Comparison of ENCODE assay signal across 9 mouse cellular contexts in genomic region chr5:21813994-21814393, GRCm38 (mm10). TPM values are rescaled to one million over a fixed set of nuclear protein-coding genes. Genes with fewer than 3 reads are reported as not detected.
DNase-seq lines count a peak whose midpoint lies in the region; ATAC-seq and TF ChIP-seq lines count a peak whose summit lies in the region.
"Had no signal": no experiment of that assay in that cellular context is flagged by ENCODE, and none has a peak within 500 bp of the region (broad histone marks: within the 10 kb centered on the region; RNA-seq: fewer than 3 reads in every experiment).

No protein-coding gene starts in this region.

- TF ChIP-seq POLR2A in CH12.LX (IDR thresholded peaks at IDR 0.05; ENCODE audit: low read depth, low read length): no peak
- TF ChIP-seq POLR2A in cortical plate, adult 2 months (IDR thresholded peaks at IDR 0.05; ENCODE audit: extremely low read depth, insufficient read depth, low read length): no peak

- H3K36me3 ChIP-seq in kidney, embryonic 14.5 days (ENCODE audit: control insufficient read depth, insufficient read depth, low read length): no peaks in the 10 kb centered on the region
- no peaks in the 10 kb centered on the region for H3K36me3 ChIP-seq in CH12.LX (replicated peaks in 1 of 2; ENCODE audit: control insufficient read depth in 1 of 2, insufficient read depth in 1 of 2, low read length in 1 of 2)
- H3K36me3 ChIP-seq in liver, postnatal 0 days (replicated peaks; ENCODE audit: insufficient read depth, low read length): no peaks in the 10 kb centered on the region
- no peaks in the 10 kb centered on the region for H3K36me3 ChIP-seq in stomach, postnatal 0 days (ENCODE audit: control insufficient read depth, insufficient read depth, low read length)
- H3K36me3 ChIP-seq: lung, embryonic 15.5 days had no signal

- no peak overlapping the region for H3K4me2 ChIP-seq in kidney, embryonic 14.5 days (replicated peaks; ENCODE audit: low read depth, low read length)
- no peak overlapping the region for H3K4me2 ChIP-seq in CH12.LX (ENCODE audit: insufficient read depth, low read depth, poor library complexity, severe bottlenecking)
- H3K4me2 ChIP-seq in liver, postnatal 0 days (ENCODE audit: low read depth, low read length): no peak overlapping the region
- no peak overlapping the region for H3K4me2 ChIP-seq in stomach, postnatal 0 days (replicated peaks; ENCODE audit: low read depth)
- H3K4me2 ChIP-seq: lung, embryonic 15.5 days had no signal

- H3K9ac ChIP-seq in kidney, embryonic 14.5 days (ENCODE audit: low read depth, low read length): no peak overlapping the region
- no peak overlapping the region for H3K9ac ChIP-seq in CH12.LX (ENCODE audit: insufficient read depth, low read depth)
- no peak overlapping the region for H3K9ac ChIP-seq in liver, postnatal 0 days (replicated peaks)
- H3K9ac ChIP-seq in stomach, postnatal 0 days (ENCODE audit: low read length): no peak overlapping the region
- H3K9ac ChIP-seq: lung, embryonic 15.5 days had no signal

- no peaks in the 10 kb centered on the region for H3K27me3 ChIP-seq in kidney, embryonic 14.5 days (ENCODE audit: control insufficient read depth, insufficient read depth, low read length)
- no peaks in the 10 kb centered on the region for H3K27me3 ChIP-seq in CH12.LX (replicated peaks)
- H3K27me3 ChIP-seq in liver, postnatal 0 days (ENCODE audit: insufficient read depth, low read length): no peaks in the 10 kb centered on the region
- H3K27me3 ChIP-seq in stomach, postnatal 0 days (ENCODE audit: control insufficient read depth, insufficient read depth, low read length): no peaks in the 10 kb centered on the region
- H3K27me3 ChIP-seq: lung, embryonic 15.5 days had no signal

- dilution Hi-C loops in CH12.LX (cut with MboI; ENCODE audit: extremely low pct_ligation_motif_present, extremely low pct_unique_long_range_greater_than_20kb, low sequenced_read_pairs): no loop called here

- peak; percentile 20 for DNase-seq in kidney, adult 18-20 months
- peak; percentile 74 for DNase-seq in A20 (ENCODE audit: low read depth, low spot score)
- peak; percentile 58 for DNase-seq in CH12.LX (ENCODE audit: extremely low read depth)
- DNase-seq in liver, postnatal 0 days: peak; percentile 65
- DNase-seq in stomach, postnatal 0 days (ENCODE audit: low spot score): peak; percentile 58

- H3K9me3 ChIP-seq in kidney, embryonic 14.5 days (ENCODE audit: control insufficient read depth, low read length): no peaks in the 10 kb centered on the region
- no peaks in the 10 kb centered on the region for H3K9me3 ChIP-seq in CH12.LX (replicated peaks; ENCODE audit: low read length)
- H3K9me3 ChIP-seq in liver, postnatal 0 days (ENCODE audit: low read length): no peaks in the 10 kb centered on the region
- H3K9me3 ChIP-seq in stomach, postnatal 0 days (ENCODE audit: control insufficient read depth, low read length): no peaks in the 10 kb centered on the region
- H3K9me3 ChIP-seq: lung, embryonic 15.5 days had no signal

- H3K4me3 ChIP-seq in kidney, embryonic 14.5 days (ENCODE audit: low read length): no peak overlapping the region
- H3K4me3 ChIP-seq in CH12.LX (replicated peaks in 1 of 3; ENCODE audit: low read depth in 2 of 3, low read length in 2 of 3, poor library complexity in 1 of 3): no peak overlapping the region
- no peak overlapping the region for H3K4me3 ChIP-seq in cortical plate, adult 2 months (ENCODE audit: insufficient read depth, low read length)
- no peak overlapping the region for H3K4me3 ChIP-seq in liver, postnatal 0 days (ENCODE audit: low read depth, low read length)
- H3K4me3 ChIP-seq in stomach, postnatal 0 days (ENCODE audit: low read depth, low read length): no peak overlapping the region
- H3K4me3 ChIP-seq: lung, embryonic 15.5 days had no signal

- no peaks in the 10 kb centered on the region for H3K79me2 ChIP-seq in CH12.LX (replicated peaks; ENCODE audit: control insufficient read depth, extremely low read depth, insufficient read depth, poor library complexity, severe bottlenecking)

- TF ChIP-seq EP300 in CH12.LX (IDR thresholded peaks at IDR 0.05; ENCODE audit: low read length): no peak
- no peak for TF ChIP-seq EP300 in liver, postnatal 0 days (IDR thresholded peaks at IDR 0.05; ENCODE audit: low read depth)
- no peak for TF ChIP-seq EP300 in stomach, postnatal 0 days (optimal IDR thresholded peaks at IDR 0.05)

- peak; percentile 60 to 63 for TF ChIP-seq CTCF in CH12.LX (conservative IDR thresholded peaks at IDR 0.05 in 1 of 2, IDR thresholded peaks at IDR 0.05 in 1 of 2; ENCODE audit: low read depth in 2 of 2, low read length in 2 of 2)
- peak; percentile 46 for TF ChIP-seq CTCF in cortical plate, adult 2 months (IDR thresholded peaks at IDR 0.05; ENCODE audit: extremely low read depth, insufficient read depth, low read length)
- peak; percentile 76 for TF ChIP-seq CTCF in liver, postnatal 0 days (IDR thresholded peaks at IDR 0.05; ENCODE audit: low read depth)
- peak; percentile 73 for TF ChIP-seq CTCF in stomach, postnatal 0 days (IDR thresholded peaks at IDR 0.05; ENCODE audit: low read depth)

- no peak overlapping the region for H3K27ac ChIP-seq in kidney, embryonic 14.5 days (ENCODE audit: low read depth, low read length)
- no peak overlapping the region for H3K27ac ChIP-seq in CH12.LX (ENCODE audit: insufficient read depth, low read depth)
- no peak overlapping the region for H3K27ac ChIP-seq in cortical plate, adult 2 months (ENCODE audit: insufficient read depth, low read length)
- no peak overlapping the region for H3K27ac ChIP-seq in liver, postnatal 0 days (ENCODE audit: low read depth)
- H3K27ac ChIP-seq in stomach, postnatal 0 days (replicated peaks): no peak overlapping the region
- H3K27ac ChIP-seq: lung, embryonic 15.5 days had no signal

- 43% methylated on average over 1 of the region's 1 CpGs for WGBS in kidney, embryonic 14.5 days
- 43% methylated on average over 1 of the region's 1 CpGs for WGBS in liver, postnatal 0 days (ENCODE audit: insufficient replicate concordance)
- 34% methylated on average over 1 of the region's 1 CpGs for WGBS in stomach, postnatal 0 days

- TF ChIP-seq RAD21 in CH12.LX (IDR thresholded peaks at IDR 0.05; ENCODE audit: low read depth, low read length): peak; percentile 55

- no peaks in the 10 kb centered on the region for H3K4me1 ChIP-seq in kidney, embryonic 14.5 days (ENCODE audit: control insufficient read depth, insufficient read depth, low read length)
- no peaks in the 10 kb centered on the region for H3K4me1 ChIP-seq in CH12.LX (ENCODE audit: control insufficient read depth in 1 of 2, insufficient read depth in 2 of 2)
- no peaks in the 10 kb centered on the region; the same call in 1 of the 2 replicates for H3K4me1 ChIP-seq in cortical plate, adult 2 months (ENCODE audit: control insufficient read depth, insufficient read depth, low read length)
- no peaks in the 10 kb centered on the region for H3K4me1 ChIP-seq in liver, postnatal 0 days (ENCODE audit: insufficient read depth)
- H3K4me1 ChIP-seq in stomach, postnatal 0 days (replicated peaks; ENCODE audit: control insufficient read depth, insufficient read depth): no peaks in the 10 kb centered on the region
- H3K4me1 ChIP-seq: lung, embryonic 15.5 days had no signal

- in situ Hi-C loops in CH12.LX (cut with MboI; ENCODE audit: low pct_ligation_motif_present, low pct_unique_long_range_greater_than_20kb, low sequenced_read_pairs): no loop called here

- ATAC-seq in kidney, embryonic 14.5 days (ENCODE audit: low FRiP score, low TSS enrichment): no peak
- no peak for ATAC-seq in liver, postnatal 0 days
- ATAC-seq in stomach, postnatal 0 days (ENCODE audit: low FRiP score, low TSS enrichment): no peak

TF ChIP-seq in CH12.LX, 34 proteins besides CTCF, POLR2A, EP300 and RAD21:
- TF ChIP-seq PAX5 (IDR thresholded peaks at IDR 0.05; ENCODE audit: low read length): no peak
- TF ChIP-seq ZKSCAN1 (IDR thresholded peaks at IDR 0.05; ENCODE audit: borderline replicate concordance, low read depth, low read length): no peak
- no peak for TF ChIP-seq TBP (conservative IDR thresholded peaks at IDR 0.05; ENCODE audit: low read depth, low read length)
- no peak for TF ChIP-seq ETS1 (conservative IDR thresholded peaks at IDR 0.05; ENCODE audit: low read depth, low read length)
- TF ChIP-seq IRF4 (IDR thresholded peaks at IDR 0.05; ENCODE audit: low read depth, low read length): no peak
- TF ChIP-seq UBTF (IDR thresholded peaks at IDR 0.05; ENCODE audit: low read depth, low read length): no peak
- no peak for TF ChIP-seq CHD2 (IDR thresholded peaks at IDR 0.05; ENCODE audit: low read length)
- TF ChIP-seq SIN3A (IDR thresholded peaks at IDR 0.05; ENCODE audit: low read length): no peak
- TF ChIP-seq POLR2AphosphoS2 (IDR thresholded peaks at IDR 0.05; ENCODE audit: low read depth, low read length): no peak

RNA-seq across cellular contexts. Expression of gene Psmc2, which starts 28.9 kb away (rescaled TPM):
- 174 and 188 TPM in 2 replicates for polyA plus RNA-seq in kidney, embryonic 14.5 days (2014; fragmentation: Nextera tagmentation; extraction: Ambion mirVana)
- 115 and 161 TPM in 2 replicates for total RNA-seq in CH12.LX (2012; rRNA removed)
- total RNA-seq in CH12.LX (2014; rRNA removed): 87.4 and 90.1 TPM in 2 replicates
- polyA plus RNA-seq in CH12.LX (2012; ENCODE audit: insufficient read length, low read depth): 208 and 232 TPM in 2 replicates
- polyA plus RNA-seq in cortical plate, adult 2 months (2012; rRNA removed): 92.2 and 93.8 TPM in 2 replicates
- 76.7 and 82.0 TPM in 2 replicates for polyA plus RNA-seq in liver, postnatal 0 days (2015; fragmentation: Nextera tagmentation; extraction: Ambion mirVana)
- polyA plus RNA-seq in stomach, postnatal 0 days (2015; fragmentation: Nextera tagmentation; extraction: Ambion mirVana): 126 and 127 TPM in 2 replicates

RNA-seq across cellular contexts. Expression of gene Dnajc2, which starts 28.9 kb away (rescaled TPM):
- 92.6 and 99.3 TPM in 2 replicates for polyA plus RNA-seq in kidney, embryonic 14.5 days (2014; fragmentation: Nextera tagmentation; extraction: Ambion mirVana)
- total RNA-seq in CH12.LX (2012; rRNA removed): 79.2 and 98.5 TPM in 2 replicates
- 138 and 151 TPM in 2 replicates for total RNA-seq in CH12.LX (2014; rRNA removed)
- polyA plus RNA-seq in CH12.LX (2012; ENCODE audit: insufficient read length, low read depth): 242 and 268 TPM in 2 replicates
- polyA plus RNA-seq in cortical plate, adult 2 months (2012; rRNA removed): 21.2 and 21.3 TPM in 2 replicates
- polyA plus RNA-seq in liver, postnatal 0 days (2015; fragmentation: Nextera tagmentation; extraction: Ambion mirVana): 25.0 and 27.1 TPM in 2 replicates
- 40.3 and 43.6 TPM in 2 replicates for polyA plus RNA-seq in stomach, postnatal 0 days (2015; fragmentation: Nextera tagmentation; extraction: Ambion mirVana)

RNA-seq across cellular contexts. Expression of gene Slc26a5, which starts 51.4 kb away (rescaled TPM):
- not detected in 2 replicates for polyA plus RNA-seq in kidney, embryonic 14.5 days (2014; fragmentation: Nextera tagmentation; extraction: Ambion mirVana)
- total RNA-seq in CH12.LX (2012; rRNA removed) (not detected in 2 replicates), CH12.LX (2014; rRNA removed) (not detected in 2 replicates)
- not detected in 2 replicates for polyA plus RNA-seq in CH12.LX (2012; ENCODE audit: insufficient read length, low read depth)
- 0.09 and 0.29 TPM in 2 replicates for polyA plus RNA-seq in cortical plate, adult 2 months (2012; rRNA removed)
- not detected in 2 replicates for polyA plus RNA-seq in liver, postnatal 0 days (2015; fragmentation: Nextera tagmentation; extraction: Ambion mirVana)
- polyA plus RNA-seq in stomach, postnatal 0 days (2015; fragmentation: Nextera tagmentation; extraction: Ambion mirVana): not detected in 2 replicates
- polyA plus RNA-seq: lung, embryonic 15.5 days; stomach, embryonic 16.5 days had no signal

Comparison
In these comparisons a context has a peak if more than half of its experiments do, and no peak if none do; other contexts are left out.
1. DNase-seq: peak in every context shown above with its lines; median percentile 74 in A20; 65 in liver, postnatal 0 days; 58 in CH12.LX; 58 in stomach, postnatal 0 days; 20 in kidney, adult 18-20 months.